Mouse (Mus musculus) cerebellum, adult 2 months (tissue): Measurements from ENCODE around the gene Dpp6.

Source experiments
- CTCF ChIP-seq: fragments of 200-500 bp; IDR thresholded peaks from 2 replicates; pipeline ENCODE4 v1.5.1; 2011; ENCODE audit warnings: low read depth, mild to moderate bottlenecking, control low read depth, low read length, moderate library complexity, borderline replicate concordance; ENCODE audit not compliant: insufficient read depth
- POLR2A ChIP-seq: fragments of 200-500 bp; IDR thresholded peaks from 2 replicates; pipeline ENCODE4 v1.6.1; 2011; ENCODE audit warnings: low read length, control low read depth, borderline replicate concordance; ENCODE audit not compliant: insufficient read depth

GRCm38 (mm10) chr5:27656101-27656500, 839.1 kb downstream of the Dpp6 start:
- TF ChIP-seq CTCF (no peak), POLR2A (no peak)
